Mouse (Mus musculus) heart, embryonic 16.5 days (tissue): ENCODE data around the gene Mmp24. TPM values are rescaled to one million over a fixed set of nuclear protein-coding genes. Genes with fewer than 3 reads are reported as not detected.

ENCODE experiments used
- ATAC-seq: fragments of 200-750 bp; cut with Nextera tagmentation; replicated peaks from 2 replicates; pipeline ENCODE4 v1.8.0; 2017; ENCODE audit warnings: moderate number of reproducible peaks; ENCODE audit not compliant: insufficient read depth, low FRiP score; ENCODE audit errors: extremely low read depth
- H3K27ac ChIP-seq: fragments of 300-500 bp; sonication (generic); 2 replicates; pipeline ENCODE4 v1.5.1; 2014; ENCODE audit warnings: mild to moderate bottlenecking, low read length, control low read depth, moderate library complexity
- H3K27me3 ChIP-seq: fragments of 300-500 bp; sonication (generic); 2 replicates; pipeline ENCODE4 v1.6.1; 2014; ENCODE audit warnings: low read length, mixed read lengths; ENCODE audit not compliant: control insufficient read depth, insufficient read depth
- H3K36me3 ChIP-seq: fragments of 300-500 bp; sonication (generic); 2 replicates; pipeline ENCODE4 v1.6.1; 2014; ENCODE audit not compliant: control insufficient read depth, insufficient read depth
- H3K4me1 ChIP-seq: fragments of 300-500 bp; sonication (generic); 2 replicates; pipeline ENCODE4 v1.6.1; 2014; ENCODE audit warnings: low read length, mixed read lengths; ENCODE audit not compliant: control insufficient read depth, insufficient read depth
- H3K4me2 ChIP-seq: fragments of 300-500 bp; sonication (generic); 2 replicates; pipeline ENCODE4 v1.6.1; 2014; ENCODE audit warnings: low read depth, mild to moderate bottlenecking, control low read depth, low read length
- H3K4me3 ChIP-seq: fragments of 300-500 bp; sonication (generic); 2 replicates; pipeline ENCODE4 v1.5.1; 2014; ENCODE audit warnings: mild to moderate bottlenecking, control low read depth, low read length
- H3K9ac ChIP-seq: fragments of 300-500 bp; sonication (generic); 2 replicates; pipeline ENCODE4 v1.6.1; 2014; ENCODE audit warnings: low read length, control low read depth
- H3K9me3 ChIP-seq: fragments of 300-500 bp; sonication (generic); replicated peaks from 2 replicates; pipeline ENCODE4 v1.6.1; 2016; ENCODE audit warnings: low read length; ENCODE audit not compliant: control insufficient read depth
- WGBS: fragments of 180-500 bp; shearing (Covaris S2); extraction: QIAGEN DNeasy Blood & Tissue Kit; methylation state at CpG from one replicate; pipeline ENCODE4 v1.1.7; 2014; 5-methylcytosine and 5-hydroxymethylcytosine counted together
- polyA plus RNA-seq: library from polyadenylated mRNA; unstranded; fragments of >200 nt; fragmentation: Nextera tagmentation; extraction: Ambion mirVana; gene quantifications from 2 replicates; pipeline ENCODE4 v1.2.1, GENCODE M21; 2015

Gene Mmp24
- polyA plus RNA-seq, 1 experiment from 2014 or later: 0.04 TPM

DNA sequence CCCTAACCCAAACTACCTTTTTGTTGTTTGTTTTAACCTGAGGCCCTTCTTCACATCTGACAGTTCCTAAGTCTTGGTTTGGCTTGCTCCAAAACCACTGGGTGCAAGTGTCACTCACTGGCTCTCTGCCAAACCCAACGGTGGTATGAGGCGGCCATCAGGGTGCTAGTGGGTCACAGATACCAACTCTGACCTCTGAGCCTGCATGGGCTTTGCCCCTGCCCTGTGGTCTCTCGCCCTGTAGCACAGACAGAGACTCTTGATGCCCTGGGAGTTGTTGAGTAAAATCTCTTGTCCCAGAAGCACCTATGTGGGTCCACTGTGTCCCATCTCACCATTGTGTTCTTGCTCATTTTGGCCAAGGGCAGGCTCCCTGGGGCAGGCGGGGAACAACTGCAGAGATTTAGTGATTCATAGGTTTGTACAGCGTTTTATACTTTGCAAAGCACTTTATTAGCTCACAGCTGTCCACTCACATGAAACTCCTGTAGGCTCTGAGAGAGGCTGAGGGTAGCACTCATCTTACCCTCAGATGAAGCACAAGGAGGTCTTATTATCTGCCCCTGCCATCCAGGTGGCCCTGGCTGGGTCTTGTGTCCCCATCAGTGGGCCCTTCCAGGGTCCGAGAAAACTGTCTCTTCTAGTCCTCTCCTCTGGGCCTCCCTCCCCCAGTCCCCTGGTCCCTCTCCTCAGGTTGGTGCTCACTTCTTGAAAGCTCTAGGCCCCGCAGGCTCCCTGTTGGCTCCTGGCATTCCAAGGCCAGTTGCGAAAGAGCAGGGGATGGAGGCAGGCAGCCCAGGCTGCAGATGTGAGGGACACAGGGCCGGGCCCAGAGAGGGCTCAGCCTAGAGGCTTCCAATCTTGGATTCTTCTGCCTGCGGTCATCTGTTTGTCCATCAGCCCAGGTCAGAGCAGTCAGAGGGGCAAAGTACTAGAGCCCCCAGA lies 42.4 kb downstream of the Mmp24 start:
- Histone ChIP-seq H3K9me3 (no peaks in the 10 kb centered on the region), H3K4me3 (no peak overlapping the region), H3K27me3 (no peaks in the 10 kb centered on the region), H3K4me2 (peak overlapping the region; percentile 72), H3K9ac (no peak overlapping the region), H3K4me1 (peaks cover 11% of the 10 kb centered on the region), H3K36me3 (peaks cover 23% of the 10 kb centered on the region), H3K27ac (no peak overlapping the region)
- ATAC-seq: no peak
- 73% methylated on average over 10 of the region's 10 CpGs for WGBS

DNA sequence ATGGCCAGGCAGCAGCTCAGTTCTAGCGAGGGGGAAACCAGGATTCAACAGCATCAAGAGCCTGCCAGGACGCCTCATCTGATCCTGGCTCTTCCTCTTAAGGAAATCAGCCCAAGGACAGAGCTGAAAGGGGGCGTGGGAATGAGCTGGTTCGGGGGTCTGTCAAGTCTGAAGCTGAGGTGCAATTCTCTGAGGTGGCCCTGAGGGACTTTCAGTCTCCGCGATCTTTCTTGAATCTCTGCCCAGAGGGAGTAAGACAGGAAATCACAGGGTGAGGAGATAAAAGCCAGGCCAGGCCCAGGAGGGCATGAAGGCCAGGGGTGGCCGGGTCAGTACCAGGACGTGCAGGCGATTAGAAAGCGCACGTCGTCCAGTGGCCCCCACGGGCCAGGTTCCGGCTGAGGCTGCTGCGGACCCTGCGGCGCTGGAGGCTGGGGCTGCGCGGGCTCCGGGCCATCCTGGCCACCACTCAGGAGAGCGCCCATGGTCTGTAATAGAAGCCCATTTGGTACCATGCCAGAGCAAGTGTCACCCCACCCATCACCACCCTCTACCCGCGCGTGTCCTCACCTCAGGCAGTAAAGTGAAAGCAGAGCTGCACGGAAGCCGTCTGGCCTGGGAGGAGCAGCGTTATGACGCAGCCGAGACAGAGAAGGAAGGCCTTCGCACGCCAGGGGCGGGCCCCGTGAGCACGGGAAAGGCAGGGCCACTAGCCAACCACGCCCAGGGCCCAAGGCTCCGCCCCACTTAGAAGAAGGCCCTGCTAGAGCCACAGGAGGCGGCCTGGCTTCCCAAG lies 43.7 kb downstream of the Mmp24 start:
- peak; percentile 97 for ATAC-seq
- under 1% methylated on average over 37 of the region's 37 CpGs for WGBS

DNA sequence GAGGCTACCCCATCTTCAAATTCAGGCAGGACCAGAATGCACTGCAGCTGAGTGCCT lies 44.1 kb downstream of the Mmp24 start, which contains the start of gene BC029722:
BC029722 (minus strand) TSS at position 35 of the 57 bp plus-strand sequence.
- Histone ChIP-seq H3K27ac (peak within 1 kb of the TSS; percentile 83), H3K9me3 (no peaks in the 10 kb centered on the region), H3K4me2 (peak within 1 kb of the TSS; percentile 72), H3K4me3 (peak within 1 kb of the TSS; percentile 87), H3K9ac (peak within 1 kb of the TSS; percentile 94), H3K36me3 (peaks cover 36% of the 10 kb centered on the region), H3K27me3 (no peaks in the 10 kb centered on the region), H3K4me1 (peaks cover 11% of the 10 kb centered on the region)
- ATAC-seq: no peak

More for the DNA sequence above, 43.7 kb downstream of the Mmp24 start:
- H3K4me2 ChIP-seq: peak overlapping the region; percentile 72
- H3K36me3 ChIP-seq: peaks cover 35% of the 10 kb centered on the region
- H3K27me3 ChIP-seq: no peaks in the 10 kb centered on the region
- H3K9me3 ChIP-seq: no peaks in the 10 kb centered on the region
- peak overlapping the region; percentile 94 for H3K9ac ChIP-seq
- H3K4me1 ChIP-seq: peaks cover 11% of the 10 kb centered on the region
- H3K27ac ChIP-seq: peak overlapping the region; percentile 83
- H3K4me3 ChIP-seq: peak overlapping the region; percentile 87

DNA sequence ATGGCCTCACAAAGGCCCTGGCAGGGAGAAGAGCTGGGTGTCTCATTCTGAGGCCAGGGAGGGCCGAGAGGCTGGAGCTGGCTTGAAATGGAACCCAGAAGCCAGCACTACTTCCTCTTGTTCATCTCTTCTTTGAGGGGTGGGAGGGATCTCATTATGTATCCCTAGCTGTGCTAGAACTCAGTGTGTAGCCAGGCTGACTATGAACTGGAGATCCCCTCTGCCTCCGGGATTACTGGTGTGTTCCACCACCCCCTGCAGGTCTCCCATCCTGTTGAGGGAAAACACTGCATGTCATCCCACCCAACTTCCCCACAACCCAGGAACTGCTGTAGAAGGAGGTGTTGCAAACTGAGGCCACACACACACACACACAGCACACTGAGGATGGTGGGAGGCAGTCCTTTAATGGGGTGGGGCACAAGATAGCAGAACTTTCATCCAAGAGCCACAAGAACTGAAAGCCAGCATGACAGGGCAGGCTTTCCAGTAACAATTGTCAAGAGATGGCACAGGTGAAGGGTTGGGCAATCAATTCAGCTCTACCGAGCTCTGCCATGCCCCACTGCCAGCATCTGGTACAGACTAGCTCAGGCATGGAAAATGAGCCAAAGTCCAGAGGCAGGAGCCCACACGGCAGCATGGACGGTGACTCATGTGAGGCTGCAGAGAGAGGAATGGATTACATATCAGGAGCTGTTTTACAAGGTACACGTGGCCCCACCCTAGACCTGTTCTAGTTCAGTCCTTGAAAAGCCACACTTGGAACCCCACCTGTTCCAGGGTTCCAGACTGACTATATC lies 44.5 kb downstream of the Mmp24 start:
- Histone ChIP-seq H3K36me3 (peaks cover 36% of the 10 kb centered on the region), H3K4me3 (peak overlapping the region; percentile 87), H3K4me1 (peaks cover 11% of the 10 kb centered on the region), H3K4me2 (peak overlapping the region; percentile 72), H3K27ac (peak overlapping the region; percentile 83), H3K9ac (peak overlapping the region; percentile 94), H3K9me3 (no peaks in the 10 kb centered on the region), H3K27me3 (no peaks in the 10 kb centered on the region)
- WGBS: 61% methylated on average over 6 of the region's 6 CpGs
- ATAC-seq: 0 out of 2 replicates have a peak, but pooled peaks have one; percentile 1

DNA sequence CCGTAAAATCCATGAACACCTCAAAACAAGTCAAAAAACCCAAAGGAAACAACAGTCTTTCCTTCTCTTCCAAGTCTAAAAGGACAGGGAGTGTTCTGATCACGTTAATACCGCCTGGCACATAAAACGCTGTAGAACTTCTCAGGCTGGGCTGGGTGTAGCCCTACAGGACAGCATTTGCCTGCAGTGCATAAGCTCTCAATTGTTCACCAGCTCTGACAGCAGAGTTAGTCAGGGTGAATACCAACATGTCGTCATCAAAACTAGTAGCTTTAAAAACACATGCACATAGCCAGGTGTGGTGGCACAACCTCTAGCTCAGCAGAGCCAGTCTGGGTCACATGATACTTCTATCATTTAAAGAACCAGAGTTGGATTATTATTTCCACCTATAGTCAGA lies 45.6 kb downstream of the Mmp24 start:
- WGBS: 87% methylated on average over 5 of the region's 5 CpGs
- Histone ChIP-seq H3K36me3 (peaks cover 36% of the 10 kb centered on the region), H3K4me2 (no peak overlapping the region), H3K9me3 (no peaks in the 10 kb centered on the region), H3K27ac (no peak overlapping the region), H3K27me3 (no peaks in the 10 kb centered on the region), H3K4me1 (peaks cover 18% of the 10 kb centered on the region), H3K9ac (no peak overlapping the region), H3K4me3 (no peak overlapping the region)
- no peak for ATAC-seq

DNA sequence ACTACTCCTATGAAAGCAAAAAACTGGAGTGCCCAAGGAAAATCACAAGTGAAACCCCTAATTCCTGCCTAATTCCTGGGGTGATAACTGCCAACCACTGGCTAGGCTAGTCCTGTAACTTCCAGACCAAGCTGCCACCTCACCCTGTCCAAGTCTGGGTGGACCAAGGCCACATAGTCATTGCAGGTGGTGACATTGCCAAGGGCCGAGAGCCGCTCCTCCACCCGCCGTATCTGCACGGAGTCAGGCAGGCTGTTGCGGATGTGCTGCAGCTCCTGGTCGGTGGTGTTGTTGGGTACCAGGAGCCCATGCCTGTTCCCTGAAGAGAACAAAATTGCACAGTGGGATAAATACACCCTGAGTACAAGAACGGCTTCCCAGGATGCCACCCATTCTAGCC lies 48.6 kb downstream of the Mmp24 start:
- ATAC-seq: no peak
- H3K36me3 ChIP-seq: peaks cover 36% of the 10 kb centered on the region
- no peak overlapping the region for H3K27ac ChIP-seq
- no peaks in the 10 kb centered on the region for H3K9me3 ChIP-seq
- no peak overlapping the region for H3K9ac ChIP-seq
- H3K4me3 ChIP-seq: no peak overlapping the region
- WGBS: 89% methylated on average over 8 of the region's 8 CpGs
- H3K4me2 ChIP-seq: no peak overlapping the region
- H3K4me1 ChIP-seq: peaks cover 23% of the 10 kb centered on the region
- no peaks in the 10 kb centered on the region for H3K27me3 ChIP-seq

DNA sequence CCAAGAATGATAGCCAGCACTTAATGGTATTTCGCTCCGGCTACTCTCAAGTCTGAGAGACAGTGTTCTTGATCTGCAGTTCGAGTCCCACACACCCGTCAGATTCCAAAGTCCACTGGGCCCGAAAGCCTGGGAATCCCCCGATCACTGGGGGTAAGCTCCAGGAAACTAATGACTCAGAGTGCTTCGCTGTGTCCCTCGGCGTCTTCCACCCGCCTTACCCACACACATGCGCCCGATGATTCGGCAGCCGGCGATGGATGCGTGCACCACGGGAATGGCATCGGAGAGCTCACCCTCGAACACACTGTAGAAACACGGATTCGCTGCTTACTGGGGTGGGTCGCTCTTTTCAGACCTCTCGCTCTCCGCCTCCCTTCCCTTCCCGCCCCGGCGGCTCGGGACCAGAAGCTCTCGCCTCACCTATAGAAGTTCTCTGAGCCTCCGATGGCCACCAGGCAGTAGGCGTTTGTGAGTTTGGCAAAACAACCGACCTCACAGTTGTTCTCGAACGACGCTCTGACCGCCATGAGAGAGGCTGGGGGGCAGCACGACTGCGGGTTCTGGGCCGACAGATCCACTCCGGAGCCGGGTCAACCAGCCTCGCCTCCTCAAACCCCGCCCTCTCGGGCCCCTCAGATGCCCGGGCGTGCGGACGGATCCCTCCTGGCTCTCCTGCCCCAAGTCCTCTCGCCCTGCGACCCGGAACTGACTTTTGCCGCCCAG lies 50.9 kb downstream of the Mmp24 start:
- peak; percentile 17 for ATAC-seq

DNA sequence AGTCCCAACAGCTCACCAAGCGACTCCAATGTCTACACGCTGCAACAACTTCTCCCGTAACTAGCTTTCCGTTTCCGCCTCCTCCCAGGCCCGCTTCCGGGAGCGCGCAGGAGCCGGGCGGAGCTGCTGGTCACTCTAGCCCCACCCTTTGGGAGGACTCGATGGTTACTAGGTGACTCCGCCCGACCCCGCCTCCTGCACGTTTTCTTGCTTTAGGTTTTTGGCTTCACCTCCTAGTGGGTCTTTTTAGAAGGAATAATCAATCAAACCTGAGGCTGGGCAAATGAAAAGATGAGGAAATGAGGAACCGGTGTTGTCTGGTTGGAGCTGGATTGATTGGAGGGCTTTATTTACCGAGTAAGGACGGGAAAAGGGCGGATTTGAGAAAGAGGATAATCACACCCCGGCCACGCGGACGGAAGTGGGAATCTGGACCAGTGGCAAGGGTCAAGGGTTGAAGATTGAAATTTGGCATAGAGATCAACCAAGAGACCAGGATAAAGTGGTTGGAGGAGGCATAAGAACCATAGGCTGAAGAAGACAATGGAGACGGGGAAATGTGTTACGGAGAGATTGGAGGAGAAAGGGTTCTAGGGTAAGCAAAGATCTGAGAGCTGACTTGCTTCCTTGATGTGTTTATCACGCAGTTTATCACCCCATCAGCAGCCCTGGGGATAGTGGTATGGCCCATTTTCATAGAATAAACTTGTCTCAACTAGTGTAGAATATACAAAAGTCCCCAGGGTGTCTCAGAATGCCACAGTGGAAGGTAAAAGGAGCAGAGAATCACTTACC lies 51.7 kb downstream of the Mmp24 start, which contains the start of gene Eif6:
Eif6 (minus strand) TSS at position 296 of the 795 bp plus-strand sequence.
- Histone ChIP-seq H3K9me3 (no peaks in the 10 kb centered on the region), H3K9ac (peak within 1 kb of the TSS; percentile 83), H3K4me3 (peak within 1 kb of the TSS; percentile 98), H3K27me3 (no peaks in the 10 kb centered on the region), H3K4me1 (peaks cover 16% of the 10 kb centered on the region), H3K36me3 (peaks cover 19% of the 10 kb centered on the region), H3K27ac (peak within 1 kb of the TSS; percentile 87), H3K4me2 (peak within 1 kb of the TSS; percentile 95)
- 2% methylated on average over 27 of the region's 27 CpGs for WGBS
- peak; percentile 95 for ATAC-seq

More for the DNA sequence above, 50.9 kb downstream of the Mmp24 start:
- Histone ChIP-seq H3K4me3 (peak overlapping the region; percentile 98), H3K4me1 (peaks cover 16% of the 10 kb centered on the region), H3K27me3 (no peaks in the 10 kb centered on the region), H3K9me3 (no peaks in the 10 kb centered on the region), H3K4me2 (peak overlapping the region; percentile 95), H3K27ac (peak overlapping the region; percentile 87), H3K36me3 (peaks cover 25% of the 10 kb centered on the region), H3K9ac (peak overlapping the region; percentile 83)
- 1% methylated on average over 52 of the region's 52 CpGs for WGBS
